Comparison of ENCODE assay signal across 21 mouse cellular contexts in the genomic region with DNA sequence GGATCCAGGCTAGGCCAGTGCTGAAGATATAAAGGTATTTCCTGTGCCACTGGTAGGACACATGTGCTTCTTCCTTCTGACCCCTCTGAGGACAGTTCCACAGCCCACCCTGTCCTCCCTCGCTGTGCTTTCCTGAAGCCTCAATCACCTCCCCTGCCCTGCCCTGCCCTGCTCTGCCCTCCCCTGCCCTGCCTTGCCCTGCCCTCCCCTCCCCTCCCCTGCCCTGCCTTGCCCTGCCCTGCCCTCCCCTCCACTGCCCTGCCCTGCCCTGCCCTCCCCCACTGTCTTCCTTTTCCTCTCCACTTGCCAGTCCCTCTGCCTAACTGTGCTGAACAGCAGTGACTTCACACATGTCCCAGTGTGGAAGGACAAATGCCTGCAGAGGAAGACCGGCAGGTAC.
DNase-seq lines count a peak whose midpoint lies in the region; ATAC-seq and TF ChIP-seq lines count a peak whose summit lies in the region.
"Had no signal": no experiment of that assay in that cellular context is flagged by ENCODE, and none has a peak within 500 bp of the region (broad histone marks: within the 10 kb centered on the region; RNA-seq: fewer than 3 reads in every experiment).

No protein-coding gene starts in this region.

- no peak for DNase-seq in heart, adult 18-20 months
- DNase-seq in midbrain, embryonic 14.5 days: no peak
- no peak for DNase-seq in liver, embryonic 13.5 days
- DNase-seq in stomach, postnatal 0 days (ENCODE audit: low spot score): peak; percentile 53
- DNase-seq in urinary bladder, postnatal 4 days (ENCODE audit: low spot score in 2 of 2): no peak
- no peak for DNase-seq in testis, postnatal 14 days (ENCODE audit: low spot score)
- DNase-seq: B cell, adult 2 months; cerebellum, adult 8-10 months; heart, postnatal 4 days; kidney, adult 2 months; kidney, postnatal 25 days; lung, adult 18-20 months; retina, postnatal 1 day; thymus, postnatal 14 days had no signal

- TF ChIP-seq CTCF in stomach, postnatal 0 days (IDR thresholded peaks at IDR 0.05; ENCODE audit: low read depth): no peak

- H3K4me2 ChIP-seq in heart, embryonic 13.5 days: no peak overlapping the region
- H3K4me2 ChIP-seq in midbrain, embryonic 15.5 days: no peak overlapping the region
- no peak overlapping the region for H3K4me2 ChIP-seq in midbrain, embryonic 14.5 days (ENCODE audit: low read length)
- no peak overlapping the region for H3K4me2 ChIP-seq in liver, embryonic 13.5 days
- H3K4me2 ChIP-seq in stomach, postnatal 0 days (replicated peaks; ENCODE audit: low read depth): no peak overlapping the region
- H3K4me2 ChIP-seq: embryonic facial prominence, embryonic 12.5 days; forebrain, embryonic 15.5 days; limb, embryonic 12.5 days had no signal

- H3K27ac ChIP-seq in heart, embryonic 13.5 days (replicated peaks): no peak overlapping the region
- no peak overlapping the region for H3K27ac ChIP-seq in midbrain, embryonic 15.5 days
- no peak overlapping the region for H3K27ac ChIP-seq in midbrain, embryonic 14.5 days (replicated peaks; ENCODE audit: low read depth, low read length)
- no peak overlapping the region for H3K27ac ChIP-seq in liver, embryonic 13.5 days
- H3K27ac ChIP-seq in stomach, postnatal 0 days (replicated peaks): no peak overlapping the region
- H3K27ac ChIP-seq: embryonic facial prominence, embryonic 12.5 days; forebrain, embryonic 15.5 days; hindbrain, postnatal 0 days; limb, embryonic 12.5 days had no signal

- TF ChIP-seq EP300 in stomach, postnatal 0 days (optimal IDR thresholded peaks at IDR 0.05): no peak

- H3K36me3 ChIP-seq in heart, embryonic 13.5 days: no peaks in the 10 kb centered on the region
- H3K36me3 ChIP-seq in midbrain, embryonic 15.5 days (replicated peaks): no peaks in the 10 kb centered on the region
- H3K36me3 ChIP-seq in midbrain, embryonic 14.5 days (ENCODE audit: control insufficient read depth, insufficient read depth, low read length): no peaks in the 10 kb centered on the region
- no peaks in the 10 kb centered on the region for H3K36me3 ChIP-seq in liver, embryonic 13.5 days
- no peaks in the 10 kb centered on the region for H3K36me3 ChIP-seq in stomach, postnatal 0 days (ENCODE audit: control insufficient read depth, insufficient read depth, low read length)
- H3K36me3 ChIP-seq: embryonic facial prominence, embryonic 12.5 days; forebrain, embryonic 15.5 days; limb, embryonic 12.5 days had no signal

- 26% methylated on average over 2 of the region's 2 CpGs for WGBS in heart, embryonic 13.5 days
- WGBS in midbrain, embryonic 15.5 days: 79% methylated on average over 2 of the region's 2 CpGs
- 66% methylated on average over 2 of the region's 2 CpGs for WGBS in midbrain, embryonic 14.5 days
- 16% methylated on average over 2 of the region's 2 CpGs for WGBS in liver, embryonic 13.5 days (ENCODE audit: insufficient replicate concordance)
- 53% methylated on average over 2 of the region's 2 CpGs for WGBS in stomach, postnatal 0 days

- no peak overlapping the region for H3K4me3 ChIP-seq in heart, embryonic 13.5 days
- no peak overlapping the region for H3K4me3 ChIP-seq in midbrain, embryonic 15.5 days
- no peak overlapping the region for H3K4me3 ChIP-seq in midbrain, embryonic 14.5 days (replicated peaks; ENCODE audit: low read depth, low read length)
- no peak overlapping the region for H3K4me3 ChIP-seq in liver, embryonic 13.5 days (replicated peaks)
- H3K4me3 ChIP-seq in stomach, postnatal 0 days (ENCODE audit: low read depth, low read length): no peak overlapping the region
- H3K4me3 ChIP-seq: embryonic facial prominence, embryonic 12.5 days; erythroblast, embryonic 14.5 days; forebrain, embryonic 15.5 days; limb, embryonic 12.5 days had no signal

- 0 out of 2 replicates have a peak overlapping the region, but pooled peaks have one; percentile 14 for H3K9ac ChIP-seq in heart, embryonic 13.5 days
- no peak overlapping the region for H3K9ac ChIP-seq in midbrain, embryonic 15.5 days
- H3K9ac ChIP-seq in midbrain, embryonic 14.5 days (replicated peaks; ENCODE audit: low read length): no peak overlapping the region
- H3K9ac ChIP-seq in liver, embryonic 13.5 days: no peak overlapping the region
- H3K9ac ChIP-seq in stomach, postnatal 0 days (ENCODE audit: low read length): no peak overlapping the region
- H3K9ac ChIP-seq: embryonic facial prominence, embryonic 12.5 days; forebrain, embryonic 15.5 days; limb, embryonic 12.5 days had no signal

- no peaks in the 10 kb centered on the region for H3K27me3 ChIP-seq in heart, embryonic 13.5 days (replicated peaks)
- no peaks in the 10 kb centered on the region for H3K27me3 ChIP-seq in midbrain, embryonic 15.5 days (replicated peaks)
- no peaks in the 10 kb centered on the region for H3K27me3 ChIP-seq in midbrain, embryonic 14.5 days (ENCODE audit: control insufficient read depth, insufficient read depth, low read length)
- no peaks in the 10 kb centered on the region for H3K27me3 ChIP-seq in liver, embryonic 13.5 days
- H3K27me3 ChIP-seq in stomach, postnatal 0 days (ENCODE audit: control insufficient read depth, insufficient read depth, low read length): no peaks in the 10 kb centered on the region
- H3K27me3 ChIP-seq: embryonic facial prominence, embryonic 12.5 days; forebrain, embryonic 15.5 days had no signal

- H3K4me1 ChIP-seq in heart, embryonic 13.5 days: peaks cover 28% of the 10 kb centered on the region
- H3K4me1 ChIP-seq in midbrain, embryonic 15.5 days: no peaks in the 10 kb centered on the region
- no peaks in the 10 kb centered on the region for H3K4me1 ChIP-seq in midbrain, embryonic 14.5 days (ENCODE audit: control insufficient read depth, insufficient read depth, low read length)
- H3K4me1 ChIP-seq in liver, embryonic 13.5 days (replicated peaks): peaks cover 21% of the 10 kb centered on the region
- H3K4me1 ChIP-seq in stomach, postnatal 0 days (replicated peaks; ENCODE audit: control insufficient read depth, insufficient read depth): no peaks in the 10 kb centered on the region
- H3K4me1 ChIP-seq: forebrain, embryonic 15.5 days; limb, embryonic 12.5 days had no signal

- no peak for ATAC-seq in heart, embryonic 13.5 days (ENCODE audit: extremely low read depth, insufficient number of reproducible peaks, low FRiP score, low TSS enrichment)
- 0 out of 2 replicates have a peak, but pooled peaks have one; percentile 37 for ATAC-seq in midbrain, embryonic 15.5 days (replicated peaks)
- ATAC-seq in midbrain, embryonic 14.5 days (ENCODE audit: low FRiP score, low TSS enrichment): no peak
- peak; percentile 47; the same call in 1 of the 2 replicates for ATAC-seq in liver, embryonic 13.5 days (ENCODE audit: low read depth)
- ATAC-seq in stomach, postnatal 0 days (ENCODE audit: low FRiP score, low TSS enrichment): 0 out of 2 replicates have a peak, but pooled peaks have one; percentile 42
- ATAC-seq: forebrain, embryonic 15.5 days had no signal

- H3K9me3 ChIP-seq in heart, embryonic 13.5 days: no peaks in the 10 kb centered on the region
- H3K9me3 ChIP-seq in midbrain, embryonic 15.5 days: no peaks in the 10 kb centered on the region
- no peaks in the 10 kb centered on the region for H3K9me3 ChIP-seq in midbrain, embryonic 14.5 days (ENCODE audit: control insufficient read depth, low read length)
- no peaks in the 10 kb centered on the region for H3K9me3 ChIP-seq in liver, embryonic 13.5 days (replicated peaks)
- no peaks in the 10 kb centered on the region for H3K9me3 ChIP-seq in stomach, postnatal 0 days (ENCODE audit: control insufficient read depth, low read length)
- H3K9me3 ChIP-seq: embryonic facial prominence, embryonic 12.5 days; forebrain, embryonic 15.5 days; limb, embryonic 12.5 days had no signal

Comparison
In these comparisons a context has a peak if more than half of its experiments do, and no peak if none do; other contexts are left out.
1. ATAC-seq: peak in midbrain, embryonic 15.5 days (single experiment), liver, embryonic 13.5 days (single experiment) and stomach, postnatal 0 days (single experiment); none in heart, embryonic 13.5 days (single experiment) and midbrain, embryonic 14.5 days (single experiment).